ENCODE assay signal across 8 mouse cellular contexts in genomic region chr7:122020273-122020666, GRCm38 (mm10). TPM values are rescaled to one million over a fixed set of nuclear protein-coding genes. Genes with fewer than 3 reads are reported as not detected.
DNase-seq lines count a peak whose midpoint lies in the region; ATAC-seq and TF ChIP-seq lines count a peak whose summit lies in the region.

No protein-coding gene starts in this region.

- TF ChIP-seq CTCF in thymus, adult 2 months (IDR thresholded peaks at IDR 0.05; ENCODE audit: borderline replicate concordance, control insufficient read depth, extremely low read depth, insufficient read depth, low read length, poor library complexity) = no peak

- H3K4me1 ChIP-seq in thymus, adult 2 months (replicated peaks; ENCODE audit: control insufficient read depth, insufficient read depth, low read length) = peaks cover 7% of the 10 kb centered on the region
- H3K4me1 ChIP-seq in midbrain, embryonic 13.5 days (replicated peaks) = peaks cover 46% of the 10 kb centered on the region

- 21% methylated on average over 6 of the region's 6 CpGs for WGBS in thymus, adult 2 months
- 2% methylated on average over 6 of the region's 6 CpGs for WGBS in midbrain, embryonic 13.5 days

- no peaks in the 10 kb centered on the region for H3K9me3 ChIP-seq in midbrain, embryonic 13.5 days

- peak overlapping the region; percentile 76 for H3K4me2 ChIP-seq in midbrain, embryonic 13.5 days (replicated peaks)

- no peak overlapping the region for H3K27ac ChIP-seq in thymus, adult 2 months (ENCODE audit: control insufficient read depth, insufficient read depth, low read length)
- peak overlapping the region; percentile 92 for H3K27ac ChIP-seq in midbrain, embryonic 13.5 days

- H3K9ac ChIP-seq in midbrain, embryonic 13.5 days (replicated peaks) = peak overlapping the region; percentile 90

- peak; percentile 55 for ATAC-seq in midbrain, embryonic 13.5 days

- no peaks in the 10 kb centered on the region for H3K27me3 ChIP-seq in thymus, adult 2 months (ENCODE audit: control insufficient read depth, insufficient read depth, low read length)
- H3K27me3 ChIP-seq in midbrain, embryonic 13.5 days = no peaks in the 10 kb centered on the region

- H3K36me3 ChIP-seq in thymus, adult 2 months (ENCODE audit: control insufficient read depth, insufficient read depth, low read length) = no peaks in the 10 kb centered on the region
- H3K36me3 ChIP-seq in midbrain, embryonic 13.5 days = no peaks in the 10 kb centered on the region

- DNase-seq in embryo, embryonic 10 days (ENCODE audit: low spot score) = peak; percentile 25
- no peak for DNase-seq in embryo, embryonic 10.5 days (ENCODE audit: low spot score)
- no peak for DNase-seq in thymus, adult 2 months
- no peak for DNase-seq in thymus, postnatal 0 days (ENCODE audit: low spot score)
- peak; percentile 21 for DNase-seq in kidney, postnatal 10 days
- no peak for DNase-seq in gastrocnemius, postnatal 36 days
- no peak for DNase-seq in cerebellum, adult 9-10 months

- TF ChIP-seq POLR2A in thymus, adult 2 months (IDR thresholded peaks at IDR 0.05; ENCODE audit: control insufficient read depth, extremely low read depth, insufficient read depth, low read length, poor library complexity) = no peak

- intact Hi-C loops in gastrocnemius, postnatal 36 days (cut with DNase I) = loop anchor here (5.0 kb wide), 1 partner anchor 42 kb away; no protein-coding TSS in a partner anchor

- peak overlapping the region; percentile 73 for H3K4me3 ChIP-seq in thymus, adult 2 months (ENCODE audit: control insufficient read depth, insufficient read depth, low read length)
- H3K4me3 ChIP-seq in midbrain, embryonic 13.5 days (replicated peaks) = peak overlapping the region; percentile 85

RNA-seq across cellular contexts. Expression of gene Gga2, which starts 0.8 kb away (rescaled TPM):
- 35.4 and 51.1 TPM in 2 replicates for polyA plus RNA-seq in thymus, adult 2 months (2012; rRNA removed)
- polyA plus RNA-seq in thymus, postnatal 0 days (2015; fragmentation: Nextera tagmentation; extraction: Ambion mirVana) = 27.0 and 27.9 TPM in 2 replicates
- polyA plus RNA-seq in midbrain, embryonic 13.5 days (2015; fragmentation: Nextera tagmentation; extraction: Ambion mirVana) = 55.4 and 58.0 TPM in 2 replicates
- 10 to 100 TPM; 12.9 to 14.0 TPM for total RNA-seq in gastrocnemius, postnatal 36 days (2021)

RNA-seq across cellular contexts. Expression of gene Cog7, which starts 38.8 kb away (rescaled TPM):
- polyA plus RNA-seq in thymus, adult 2 months (2012; rRNA removed) = 14.1 and 15.2 TPM in 2 replicates
- 5.5 and 10.9 TPM in 2 replicates for polyA plus RNA-seq in thymus, postnatal 0 days (2015; fragmentation: Nextera tagmentation; extraction: Ambion mirVana)
- polyA plus RNA-seq in midbrain, embryonic 13.5 days (2015; fragmentation: Nextera tagmentation; extraction: Ambion mirVana) = 20.6 TPM in 2 replicates
- total RNA-seq in gastrocnemius, postnatal 36 days (2021) = 10 to 100 TPM in 1 of 2 experiments, 1 to 10 TPM in 1; 9.4 to 11.1 TPM

RNA-seq across cellular contexts. Expression of gene Ubfd1, which starts 46.7 kb away (rescaled TPM):
- 34.3 and 35.1 TPM in 2 replicates for polyA plus RNA-seq in thymus, adult 2 months (2012; rRNA removed)
- 37.5 and 39.5 TPM in 2 replicates for polyA plus RNA-seq in thymus, postnatal 0 days (2015; fragmentation: Nextera tagmentation; extraction: Ambion mirVana)
- 69.5 and 74.8 TPM in 2 replicates for polyA plus RNA-seq in midbrain, embryonic 13.5 days (2015; fragmentation: Nextera tagmentation; extraction: Ambion mirVana)
- 10 to 100 TPM; 20.2 to 21.3 TPM for total RNA-seq in gastrocnemius, postnatal 36 days (2021)

RNA-seq across cellular contexts. Expression of gene Ears2, which starts 46.8 kb away (rescaled TPM):
- polyA plus RNA-seq in thymus, adult 2 months (2012; rRNA removed) = 9.6 and 10.5 TPM in 2 replicates
- 8.9 and 9.2 TPM in 2 replicates for polyA plus RNA-seq in thymus, postnatal 0 days (2015; fragmentation: Nextera tagmentation; extraction: Ambion mirVana)
- polyA plus RNA-seq in midbrain, embryonic 13.5 days (2015; fragmentation: Nextera tagmentation; extraction: Ambion mirVana) = 10.4 and 10.7 TPM in 2 replicates
- total RNA-seq in gastrocnemius, postnatal 36 days (2021) = 1 to 10 TPM; 6.8 to 7.0 TPM

Comparison
In these comparisons a context has a peak if more than half of its experiments do, and no peak if none do; other contexts are left out.
1. DNase-seq: peak in embryo, embryonic 10 days (single experiment) and kidney, postnatal 10 days (single experiment); none in embryo, embryonic 10.5 days (single experiment), thymus, adult 2 months (single experiment), thymus, postnatal 0 days (single experiment), gastrocnemius, postnatal 36 days (0 of 2) and cerebellum, adult 9-10 months (single experiment).